Mouse (Mus musculus) left cerebral cortex, postnatal 14 days (tissue): Measurements from ENCODE around the gene Cfap73. TPM values are rescaled to one million over a fixed set of nuclear protein-coding genes. Genes with fewer than 3 reads are reported as not detected.

Experiments
- DNase-seq, 2 experiments: peaks; one replicate each; pipeline ENCODE4 v3.0.0; 2021 to 2022; ENCODE audit warnings: low spot score in 2 of 2, mixed read lengths in 1 of 2
- intact Hi-C: fragments of 180-260 bp; cut with DNase I; formaldehyde crosslinking; loops from one replicate; pipeline ENCODE4 v1.15.1; 2025
- total RNA-seq, 2 experiments: library from RNA; stranded (reverse); gene quantifications; 2 replicates each; pipeline ENCODE4 v1.2.3; 2021

The Cfap73 gene
- total RNA-seq, 2 experiments from 2014 or later, result not detected

DNA sequence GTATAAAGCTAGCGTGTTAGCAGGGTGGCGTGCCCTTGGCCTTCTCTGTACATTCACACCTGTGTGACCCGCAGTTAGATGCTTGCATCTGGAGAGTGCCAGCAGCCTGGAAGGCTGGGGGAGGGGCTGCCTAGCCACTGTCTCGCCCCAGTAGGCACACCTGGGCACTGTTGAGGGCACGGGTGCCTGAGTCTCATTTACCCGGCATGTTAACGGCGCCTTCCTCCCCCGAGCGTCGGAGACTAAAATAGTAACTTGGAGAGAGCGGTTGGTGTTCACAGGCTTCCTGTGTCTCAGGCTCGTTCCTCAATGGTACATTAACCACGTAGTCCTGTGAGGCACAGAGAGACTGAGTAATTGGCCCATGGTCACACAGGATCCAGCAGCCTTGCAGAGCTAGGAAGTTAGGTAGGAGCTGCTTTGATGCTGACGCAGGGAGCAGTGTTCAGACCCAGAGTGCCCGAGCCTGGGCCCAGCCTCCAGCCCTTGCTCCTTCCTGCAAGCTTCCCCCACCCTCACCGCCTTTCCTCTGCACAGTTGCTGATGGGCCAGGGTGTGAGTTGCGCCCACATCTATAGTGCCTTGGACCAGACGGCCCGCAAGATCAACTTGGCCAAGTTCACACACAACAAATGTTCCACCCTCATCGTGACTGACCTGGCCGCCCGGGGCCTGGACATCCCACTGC lies 12.8 kb downstream of the Cfap73 start:
- DNase-seq, result peak in 1 of 2 experiments; percentile 63
- intact Hi-C loops, result loop anchor here (1.0 to 2.0 kb wide), 2 partner anchors 28 to 126 kb away; no protein-coding TSS in a partner anchor

DNA sequence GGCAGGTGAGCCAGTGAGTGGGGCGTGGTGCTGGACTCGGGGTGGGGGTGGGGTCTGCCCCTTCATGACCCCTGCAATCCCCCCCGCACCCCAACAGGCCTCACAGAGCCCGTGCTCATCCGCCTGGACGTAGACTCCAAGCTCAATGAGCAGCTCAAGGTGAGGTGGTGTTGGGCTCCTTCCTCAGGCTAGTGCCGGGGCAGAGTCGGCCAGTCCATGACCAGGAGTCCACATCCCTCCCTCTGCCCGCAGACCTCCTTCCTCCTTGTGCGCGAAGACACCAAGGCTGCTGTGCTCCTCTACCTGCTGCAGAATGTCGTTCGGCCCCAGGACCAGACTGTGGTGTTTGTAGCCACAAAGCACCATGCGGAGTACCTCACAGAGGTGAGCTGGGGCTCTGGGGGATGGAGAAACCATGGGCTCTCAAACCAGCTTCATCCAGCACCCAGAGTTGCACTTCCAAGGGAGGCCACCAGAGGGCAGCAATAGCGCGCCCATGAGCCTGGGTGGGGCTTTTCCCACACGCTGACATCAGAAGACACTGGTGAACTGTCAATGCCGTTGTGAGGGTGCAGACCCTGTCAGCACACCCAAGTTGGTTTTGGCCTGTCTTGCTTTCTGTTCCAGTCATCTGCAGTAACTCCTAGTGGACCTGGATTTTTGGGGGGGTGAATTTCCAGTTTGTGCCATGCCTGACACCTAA lies 13.5 kb downstream of the Cfap73 start:
- intact Hi-C loops, result loop anchor here (1.0 to 2.0 kb wide), 2 partner anchors 29 to 126 kb away; no protein-coding TSS in a partner anchor
- peak; percentile 88 to 90 for DNase-seq

DNA sequence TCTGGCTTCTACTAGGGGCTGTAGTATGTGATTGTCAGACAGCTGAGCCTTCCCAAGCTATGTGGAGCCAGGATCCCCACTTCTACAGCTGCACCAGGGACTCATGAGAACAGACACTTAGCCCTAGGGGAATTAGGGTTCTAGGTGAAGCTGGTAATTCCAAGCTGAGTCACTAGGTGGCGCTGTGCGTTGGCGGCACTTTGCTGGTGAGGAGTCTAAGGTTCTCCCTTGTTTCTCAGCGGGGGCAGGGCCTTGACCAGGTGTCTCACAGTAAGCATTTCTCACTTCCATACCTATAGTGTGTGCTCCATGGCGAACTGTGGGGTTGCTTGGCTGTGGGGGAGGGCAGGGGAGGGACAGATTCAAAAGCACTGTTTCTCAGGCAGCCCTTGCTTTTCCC lies 14.8 kb downstream of the Cfap73 start:
- intact Hi-C loops, result loop anchor here (1.0 kb wide), 1 partner anchor 54 kb away; no protein-coding TSS in a partner anchor
- DNase-seq, result peak; percentile 49 to 75

DNA sequence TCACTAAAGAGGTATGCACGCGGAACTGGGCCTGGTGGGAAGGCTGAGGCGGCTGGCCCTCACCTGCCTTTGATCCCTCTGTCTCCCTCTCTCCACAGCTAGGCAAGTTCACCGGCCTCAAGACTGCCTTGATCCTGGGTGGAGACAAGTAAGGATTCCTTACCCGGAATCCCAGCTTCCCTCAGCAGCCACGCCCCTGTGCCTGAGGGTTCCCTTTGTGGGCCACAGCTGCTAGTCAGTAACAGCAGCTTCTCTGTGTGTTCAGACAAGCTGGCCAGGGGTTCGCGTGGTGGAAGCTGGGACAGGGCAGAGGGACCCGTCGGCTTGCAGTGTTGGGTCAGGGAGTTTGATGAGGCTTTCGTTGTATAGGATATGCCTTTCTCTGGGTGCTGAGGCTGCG lies 15.3 kb downstream of the Cfap73 start:
- intact Hi-C loops, result loop anchor here (1.0 kb wide), 1 partner anchor 55 kb away; no protein-coding TSS in a partner anchor

DNA sequence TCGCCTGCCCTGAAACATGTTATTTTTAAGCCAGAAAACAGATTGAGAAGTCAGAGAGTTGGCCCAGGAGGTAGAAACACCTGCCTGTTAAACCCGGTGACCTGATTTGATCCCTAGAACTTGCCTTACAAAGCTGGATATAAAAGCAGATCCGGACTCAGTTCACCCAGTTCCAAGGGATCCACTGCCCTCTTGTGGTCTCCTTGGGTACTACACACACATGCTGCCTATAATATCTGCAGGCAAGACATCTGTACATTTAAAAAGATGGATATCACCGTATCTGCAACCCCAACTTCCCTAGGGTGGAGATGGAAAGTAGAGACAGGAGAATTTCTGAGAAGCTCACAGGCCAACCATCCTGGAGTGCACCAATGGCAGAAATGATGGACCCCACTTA lies 18.1 kb downstream of the Cfap73 start:
- DNase-seq, result peak in 1 of 2 experiments; percentile 75
- intact Hi-C loops, result no loop called here

More for the DNA sequence above, 15.3 kb downstream of the Cfap73 start:
- no peak for DNase-seq

DNA sequence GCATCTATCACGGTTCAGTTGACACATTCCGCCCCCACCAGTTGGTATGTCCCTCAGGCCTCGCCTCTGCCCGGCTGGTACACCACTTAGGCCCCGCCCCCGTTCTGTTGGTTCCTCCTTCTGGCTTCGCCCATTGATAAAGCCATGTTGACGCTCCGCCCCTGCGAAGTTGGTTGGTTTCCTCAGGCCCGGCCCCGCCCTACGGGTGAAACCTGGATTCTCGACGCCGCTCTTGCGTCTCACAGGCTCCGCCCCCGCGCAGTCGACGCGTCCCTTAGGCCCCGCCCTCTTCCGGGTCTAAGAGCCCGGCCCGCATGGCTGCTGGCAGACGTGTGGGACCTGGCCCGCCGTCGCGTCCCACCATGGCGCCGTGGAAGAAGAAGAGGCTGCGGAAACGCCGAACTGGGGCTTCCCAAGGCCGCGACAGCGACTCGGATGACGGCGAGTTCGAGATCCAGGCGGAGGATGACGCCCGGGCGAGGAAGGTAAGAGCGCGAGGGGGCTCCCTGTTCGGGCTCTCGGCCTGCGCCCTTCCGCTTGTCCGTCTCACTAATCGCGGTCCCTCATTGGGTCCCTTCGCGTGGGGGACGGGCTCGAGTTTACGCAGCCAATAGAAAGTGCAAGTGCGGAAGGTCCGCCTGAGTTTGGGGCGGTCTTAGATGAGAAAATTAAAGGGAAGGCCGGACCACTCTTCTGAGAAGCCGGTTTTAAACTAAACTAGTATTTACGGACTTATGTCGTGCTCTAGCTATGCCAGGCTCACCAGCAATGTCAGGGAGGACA lies 21.0 kb downstream of the Cfap73 start:
- peak; percentile 100 for DNase-seq
- intact Hi-C loops, result no loop called here

DNA sequence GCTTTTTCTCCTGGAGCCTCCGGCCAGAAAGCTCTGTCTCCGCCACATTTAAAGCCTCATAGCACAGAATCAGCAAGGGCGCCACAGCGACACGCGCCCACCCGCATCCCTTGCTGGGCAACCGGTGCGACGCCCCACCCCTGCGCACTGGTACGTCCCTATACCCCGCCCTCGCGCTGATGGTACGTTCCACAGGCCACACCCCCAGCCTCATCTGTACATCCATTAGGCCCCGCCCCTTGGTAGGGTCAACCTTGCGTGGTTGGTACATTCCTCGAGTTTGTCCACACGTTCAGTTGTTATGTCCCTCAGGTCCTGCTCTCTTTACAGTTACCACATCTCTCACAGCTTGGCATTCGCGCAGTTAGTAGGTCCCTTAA lies 21.6 kb downstream of the Cfap73 start, which contains the start of the genes Rita1 and Ddx54:
Rita1 (minus strand) TSS at position 148 of the 380 bp plus-strand sequence.
Ddx54 (plus strand) TSS at position 298 of the 380 bp plus-strand sequence.
- intact Hi-C loops, result no loop called here

DNA sequence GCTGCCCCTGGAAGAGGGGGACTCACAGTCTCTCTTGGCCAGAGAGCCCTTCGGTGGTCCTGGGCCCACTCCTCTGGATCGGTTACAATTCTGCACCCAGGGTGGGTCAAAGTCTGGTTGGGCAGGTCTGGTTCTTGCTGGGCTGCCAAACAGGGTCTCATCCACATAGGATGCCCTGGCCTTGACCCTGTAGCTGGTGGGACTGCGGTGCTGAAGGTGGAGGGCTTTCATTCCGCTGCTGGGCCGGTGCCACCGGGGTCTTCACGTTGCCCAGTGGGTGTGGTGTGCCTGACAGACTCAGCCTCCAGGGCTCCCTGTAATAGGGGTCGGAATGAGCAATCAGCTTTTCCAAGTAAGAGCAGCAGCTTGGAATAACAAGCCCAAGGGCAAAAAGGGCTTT lies 22.6 kb downstream of the Cfap73 start:
- DNase-seq, result no peak
- intact Hi-C loops, result no loop called here

More for the DNA sequence above, 21.6 kb downstream of the Cfap73 start, which contains the start of the genes Rita1 and Ddx54:
- DNase-seq, result peak; percentile 98 to 99

DNA sequence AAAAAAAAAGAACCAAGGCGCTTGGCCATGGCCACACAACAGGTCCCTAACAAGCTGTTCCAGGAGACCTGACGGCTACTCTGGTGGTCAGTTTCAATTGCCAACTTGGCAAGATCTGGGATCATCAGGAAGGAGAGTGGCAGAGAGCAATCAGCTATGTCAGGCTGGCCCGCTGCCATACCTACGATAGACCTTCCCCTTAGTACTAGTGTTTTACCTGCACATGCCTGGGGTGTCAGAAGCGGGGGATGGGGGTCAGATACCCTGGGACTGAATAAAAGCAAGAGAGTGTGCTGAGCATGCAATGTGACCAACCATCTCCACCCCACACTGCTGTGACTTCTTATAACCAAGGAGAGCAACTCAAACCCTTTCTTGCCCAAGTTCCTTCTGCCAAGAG lies 23.1 kb downstream of the Cfap73 start:
- intact Hi-C loops, result no loop called here
- no peak for DNase-seq

DNA sequence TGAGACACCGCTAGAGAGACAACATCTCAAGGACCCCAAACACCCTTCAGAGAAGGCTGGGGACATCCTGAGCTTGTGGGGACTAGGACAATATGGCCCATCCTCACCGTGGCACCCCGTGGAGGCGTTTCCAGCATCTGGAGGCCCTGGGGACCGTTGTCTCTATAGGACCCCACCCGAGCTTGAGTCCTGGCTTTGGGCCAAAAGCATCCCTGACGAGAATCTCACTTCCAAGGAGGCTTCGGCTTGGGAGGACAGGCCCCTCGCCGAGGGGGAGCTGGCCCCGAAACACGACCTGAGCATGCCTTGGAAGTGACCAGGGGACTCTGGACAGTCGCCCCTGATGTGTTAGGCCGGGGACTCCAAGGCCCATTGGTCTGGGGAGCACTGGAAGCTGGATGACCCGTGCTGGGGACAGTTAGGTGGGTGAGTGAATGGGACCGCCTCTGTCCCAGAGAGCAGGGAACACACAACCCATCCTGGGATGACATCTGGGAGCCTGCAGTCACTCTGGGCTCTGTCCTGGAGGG lies 24.7 kb downstream of the Cfap73 start:
- intact Hi-C loops, result loop anchor here (10.0 kb wide), 1 partner anchor 455 kb away; no protein-coding TSS in a partner anchor

DNA sequence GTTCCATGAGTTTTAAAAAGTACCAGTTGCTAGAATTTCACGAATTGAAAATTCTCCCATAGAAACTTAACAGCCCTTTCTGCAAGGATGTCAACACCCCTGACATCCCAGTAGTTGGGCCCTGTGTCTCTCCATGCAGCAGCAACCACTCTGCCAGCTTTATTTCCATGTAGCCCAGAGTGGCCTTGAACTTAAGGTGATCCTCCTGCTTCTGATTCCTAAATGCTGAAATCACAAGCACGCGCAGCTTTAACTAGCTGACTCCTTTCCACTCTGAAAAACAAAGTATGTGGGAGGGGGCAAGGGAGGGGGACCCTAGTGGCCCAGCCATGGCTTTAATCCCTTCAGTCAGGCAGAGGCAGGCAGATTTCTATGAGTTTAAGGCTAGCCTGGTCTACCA lies 26.7 kb downstream of the Cfap73 start:
- intact Hi-C loops, result loop anchor here (10.0 kb wide), 1 partner anchor 453 kb away; no protein-coding TSS in a partner anchor
- no peak for DNase-seq

More for the DNA sequence above, 24.7 kb downstream of the Cfap73 start:
- no peak for DNase-seq

DNA sequence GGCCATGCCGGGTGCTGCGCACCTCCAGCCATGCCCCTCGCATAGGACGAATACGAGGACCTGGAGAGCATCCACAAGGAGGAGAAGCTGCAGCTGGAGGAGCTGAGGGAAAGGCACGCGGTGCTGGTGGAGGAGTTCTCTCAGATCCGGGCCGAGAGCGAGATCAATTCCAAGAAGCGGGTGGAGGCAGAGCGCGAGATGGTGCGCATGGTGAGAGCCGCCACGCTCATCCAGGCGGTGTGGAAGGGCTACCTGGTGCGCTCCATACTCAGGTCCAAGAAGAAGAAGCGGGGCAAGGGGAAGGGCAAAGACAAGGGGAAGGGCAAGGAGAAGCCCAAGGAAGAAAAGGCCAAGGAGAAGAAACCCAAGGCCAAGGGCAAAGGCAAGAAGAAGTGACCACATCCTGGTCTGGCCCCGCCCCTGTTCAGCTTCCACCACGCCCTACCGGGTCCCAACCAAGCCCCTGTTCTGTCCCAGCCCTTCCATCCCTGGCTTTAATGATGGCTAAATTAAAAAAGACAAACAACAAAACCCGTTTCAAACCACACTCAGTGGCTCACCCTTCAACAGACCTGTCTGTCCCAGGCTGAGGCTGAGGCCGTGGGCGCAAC lies 27.3 kb downstream of the Cfap73 start:
- DNase-seq, result no peak
- intact Hi-C loops, result loop anchor here (10.0 kb wide), 1 partner anchor 452 kb away; no protein-coding TSS in a partner anchor

DNA sequence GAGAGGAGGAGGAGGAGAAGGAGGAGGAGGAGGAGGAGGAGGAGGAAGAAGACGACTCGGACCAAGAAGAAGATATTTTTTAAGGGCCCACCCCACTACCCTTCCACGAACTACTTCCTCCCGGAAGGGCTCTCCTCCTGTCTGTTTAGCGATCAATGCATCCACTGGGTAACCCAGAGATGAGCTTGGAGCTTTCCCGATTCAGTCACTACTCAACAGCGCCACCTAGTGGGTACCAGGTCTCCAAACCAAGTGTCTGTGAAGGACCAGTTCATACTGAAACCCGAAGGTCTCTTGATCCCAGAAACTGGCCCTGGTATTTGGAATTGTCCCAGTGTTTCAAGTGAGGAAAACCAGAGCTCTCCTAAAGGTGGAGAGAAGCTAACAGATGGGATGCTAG lies 28.3 kb downstream of the Cfap73 start:
- DNase-seq, result peak; percentile 93 to 94
- intact Hi-C loops, result loop anchor here (1.0 to 10.0 kb wide), 2 partner anchors 100 to 451 kb away; no protein-coding TSS in a partner anchor

DNA sequence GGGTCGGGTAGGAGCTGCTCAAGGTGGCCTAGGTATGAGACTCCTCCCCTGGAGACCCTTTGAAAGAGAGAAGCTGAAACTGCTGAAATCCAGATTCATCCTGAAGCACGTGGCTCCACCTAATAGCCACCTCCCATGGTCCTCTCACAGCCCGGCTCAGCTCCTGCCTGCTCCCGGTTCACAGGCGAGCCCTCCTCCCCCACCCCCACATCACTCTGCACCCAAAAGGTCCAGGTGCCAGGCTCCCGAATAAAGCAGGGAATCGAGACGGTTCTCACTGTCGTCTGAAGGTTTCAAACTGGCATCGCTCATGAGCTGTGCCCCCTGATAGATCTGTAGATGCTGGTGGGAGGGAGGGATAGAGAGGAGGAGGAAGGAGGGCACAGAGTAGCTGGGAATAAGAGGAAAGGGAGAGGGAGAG lies 28.8 kb downstream of the Cfap73 start:
- intact Hi-C loops, result loop anchor here (1.0 to 10.0 kb wide), 2 partner anchors 100 to 450 kb away; no protein-coding TSS in a partner anchor
- DNase-seq, result no peak

DNA sequence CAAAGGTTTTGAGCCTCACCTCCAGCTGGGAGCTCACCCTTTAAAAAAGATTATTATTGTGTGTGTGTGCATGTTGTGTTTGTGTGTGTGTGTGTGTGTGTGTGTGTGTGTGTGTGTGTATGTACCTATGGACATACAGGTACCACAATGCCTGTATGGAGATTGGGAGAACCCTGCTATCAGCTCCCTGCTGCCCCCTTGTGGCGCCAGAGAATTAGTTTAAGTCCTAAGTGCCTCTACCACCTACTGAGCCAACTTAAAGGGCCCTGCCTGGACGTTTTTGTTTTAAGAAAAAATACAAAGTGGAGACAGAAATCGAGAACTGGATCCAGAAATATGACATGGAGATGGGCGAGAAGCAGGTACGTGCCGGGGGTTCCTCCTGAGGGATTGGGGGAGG lies 29.2 kb downstream of the Cfap73 start:
- peak; percentile 82 to 90 for DNase-seq
- intact Hi-C loops, result loop anchor here (1.0 to 10.0 kb wide), 3 partner anchors 83 to 450 kb away; no protein-coding TSS in a partner anchor

DNA sequence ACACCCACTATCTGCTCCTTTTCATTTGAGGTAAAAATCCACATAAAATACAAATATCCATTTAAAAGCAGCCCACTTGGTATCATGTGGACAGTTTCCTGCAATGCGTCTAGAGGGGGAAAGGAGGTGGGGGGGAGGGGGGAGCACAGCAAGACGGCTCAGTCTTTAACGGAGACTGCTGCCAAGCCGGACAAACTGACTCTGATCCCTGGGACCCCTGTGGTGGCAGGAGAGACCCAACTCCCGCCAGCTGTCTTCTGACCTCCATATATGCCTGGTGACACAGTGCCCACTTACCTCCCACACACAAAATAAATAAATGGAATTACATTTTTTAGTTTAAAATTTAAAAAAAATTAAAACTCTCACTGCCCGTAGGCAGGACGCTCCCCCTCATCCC lies 30.5 kb downstream of the Cfap73 start:
- DNase-seq, result no peak
- intact Hi-C loops, result loop anchor here (5.0 to 10.0 kb wide), 2 partner anchors 81 to 449 kb away; no protein-coding TSS in a partner anchor

DNA sequence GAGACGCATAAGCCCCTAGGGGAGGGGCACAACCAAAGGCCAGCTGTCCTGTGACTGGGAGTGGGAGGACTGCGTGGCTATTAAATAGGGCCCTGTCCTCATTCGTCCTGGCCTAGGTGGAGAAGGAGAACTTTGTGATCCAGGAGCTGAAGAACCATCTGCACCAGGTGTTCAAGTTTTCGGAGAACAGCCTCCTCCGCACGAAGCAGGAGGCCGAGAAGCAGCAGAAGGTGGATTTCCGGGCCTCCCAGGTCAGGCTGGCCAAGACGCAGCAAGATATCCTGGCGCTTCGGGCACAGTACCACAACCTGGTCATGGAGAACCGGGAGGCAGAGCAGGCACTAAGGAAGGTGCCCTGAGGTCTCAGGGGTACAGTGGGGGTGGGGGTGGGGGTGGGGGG lies 31.8 kb downstream of the Cfap73 start:
- intact Hi-C loops, result loop anchor here (5.0 to 10.0 kb wide), 2 partner anchors 80 to 447 kb away; no protein-coding TSS in a partner anchor
- no peak for DNase-seq

DNA sequence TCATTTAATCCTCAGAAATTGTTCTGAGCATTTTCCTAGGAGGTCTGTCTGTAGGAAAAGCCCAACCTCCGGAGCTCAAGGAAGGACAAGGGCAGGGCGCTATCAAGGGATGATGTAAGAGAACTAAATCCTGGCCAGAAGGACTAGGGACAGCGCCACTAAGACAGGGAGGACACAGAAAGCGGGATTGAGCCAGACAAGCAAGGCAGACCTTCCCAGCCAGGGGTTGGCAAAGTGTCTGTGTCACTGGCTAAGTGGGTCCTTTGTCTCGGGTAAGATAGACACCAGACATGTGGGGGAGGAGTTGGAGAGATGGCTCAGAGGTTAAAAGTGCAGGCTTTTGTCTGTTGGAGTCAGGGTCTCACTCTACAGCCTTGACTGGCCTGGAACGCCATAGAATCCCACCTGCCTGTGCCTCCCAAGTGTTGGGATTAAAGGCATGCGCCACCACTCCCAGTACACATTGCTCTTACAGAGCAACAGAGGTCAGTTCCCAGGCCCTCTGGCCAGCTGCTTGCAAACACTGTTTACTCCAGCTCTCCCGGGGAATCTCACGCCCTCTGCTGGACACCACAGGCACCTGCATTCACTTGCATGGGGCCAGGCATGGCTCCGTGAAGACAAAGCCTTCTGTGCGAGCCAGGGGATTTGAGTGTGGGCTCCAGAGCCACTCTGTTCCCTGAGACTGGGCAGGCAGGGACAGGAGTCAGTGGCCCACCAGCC lies 32.9 kb downstream of the Cfap73 start:
- DNase-seq, result no peak
- intact Hi-C loops, result loop anchor here (5.0 to 10.0 kb wide), 2 partner anchors 79 to 446 kb away; no protein-coding TSS in a partner anchor
